Mouse (Mus musculus) gastrocnemius, postnatal 4 days (tissue): ENCODE results near the gene Ptpn11. TPM values are rescaled to one million over a fixed set of nuclear protein-coding genes. Genes with fewer than 3 reads are reported as not detected.

Experiments
- DNase-seq, 2 experiments: peaks; one replicate each; pipeline ENCODE4 v3.0.0; 2021 to 2022; ENCODE audit warnings: low spot score in 2 of 2, mixed read lengths in 2 of 2
- total RNA-seq, 2 experiments: library from RNA; stranded (reverse); gene quantifications; 2 replicates each; pipeline ENCODE4 v1.2.3; 2021

The Ptpn11 gene
- total RNA-seq, 2 experiments from 2014 or later, result 82.3 to 85.0 TPM

- DNase-seq, result no peak
Measured at GRCm38 (mm10) chr5:121131801-121132200, 59.4 kb downstream of the Ptpn11 start.

GRCm38 (mm10) chr5:121129254-121129653 lies 61.9 kb downstream of the Ptpn11 start:
- no peak for DNase-seq

GRCm38 (mm10) chr5:121126051-121126450 lies 65.1 kb downstream of the Ptpn11 start:
- DNase-seq, result no peak

GRCm38 (mm10) chr5:121125563-121125962 lies 65.6 kb downstream of the Ptpn11 start:
- DNase-seq, result no peak

- DNase-seq, result no peak
Measured at GRCm38 (mm10) chr5:121124208-121125185, 66.7 kb downstream of the Ptpn11 start.

GRCm38 (mm10) chr5:121123399-121123798 lies 67.8 kb downstream of the Ptpn11 start:
- no peak for DNase-seq

GRCm38 (mm10) chr5:121122577-121122976 lies 68.6 kb downstream of the Ptpn11 start:
- DNase-seq, result no peak

- no peak for DNase-seq
Measured at GRCm38 (mm10) chr5:121122036-121122435, 69.2 kb downstream of the Ptpn11 start.

GRCm38 (mm10) chr5:121119331-121120034 lies 71.7 kb downstream of the Ptpn11 start:
- no peak for DNase-seq

GRCm38 (mm10) chr5:121118345-121118744 lies 72.9 kb downstream of the Ptpn11 start:
- no peak for DNase-seq

- DNase-seq, result no peak
Measured at GRCm38 (mm10) chr5:121116941-121117340, 74.3 kb downstream of the Ptpn11 start.

- no peak for DNase-seq
Measured at GRCm38 (mm10) chr5:121115391-121116157, 75.6 kb downstream of the Ptpn11 start.

- no peak for DNase-seq
Measured at GRCm38 (mm10) chr5:121114151-121114550, 77.0 kb downstream of the Ptpn11 start.

GRCm38 (mm10) chr5:121112390-121112789 lies 78.8 kb downstream of the Ptpn11 start:
- no peak for DNase-seq

GRCm38 (mm10) chr5:121111106-121111915 lies 79.9 kb downstream of the Ptpn11 start:
- DNase-seq, result no peak

GRCm38 (mm10) chr5:121109185-121109584 lies 82.0 kb downstream of the Ptpn11 start:
- DNase-seq, result no peak

GRCm38 (mm10) chr5:121106913-121107312 lies 84.3 kb downstream of the Ptpn11 start:
- no peak for DNase-seq

- no peak for DNase-seq
Measured at GRCm38 (mm10) chr5:121100886-121101580, 90.2 kb downstream of the Ptpn11 start.

- DNase-seq, result no peak
Measured at GRCm38 (mm10) chr5:121100095-121100494, 91.1 kb downstream of the Ptpn11 start.

- DNase-seq, result no peak
Measured at GRCm38 (mm10) chr5:121097970-121098369, 93.2 kb downstream of the Ptpn11 start.
